Comparison of ENCODE assay signal across 16 mouse cellular contexts in the genomic region with DNA sequence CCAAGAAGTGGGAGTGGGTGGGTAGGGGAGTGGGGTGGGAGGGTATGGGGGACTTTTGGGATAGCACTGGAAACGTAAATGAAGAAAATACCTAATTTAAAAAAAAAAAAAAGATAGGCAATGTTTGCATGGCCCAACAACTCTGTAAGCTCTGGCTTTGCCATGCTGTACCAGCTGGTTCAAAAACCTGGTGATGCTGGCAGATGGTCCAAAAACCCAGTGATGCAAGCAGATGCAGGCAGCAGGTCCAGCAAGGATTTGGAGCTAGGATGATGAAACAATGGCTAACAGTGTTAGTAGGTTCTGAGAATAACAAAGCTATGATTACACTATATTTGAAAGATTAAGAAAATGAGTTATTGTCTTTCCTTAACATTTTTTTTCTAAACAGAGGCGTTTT.
DNase-seq lines count a peak whose midpoint lies in the region; ATAC-seq lines count a peak whose summit lies in the region.
"Had no signal": no experiment of that assay in that cellular context is flagged by ENCODE, and none has a peak within 500 bp of the region (broad histone marks: within the 10 kb centered on the region; RNA-seq: fewer than 3 reads in every experiment).

No protein-coding gene starts in this region.

- H3K4me3 ChIP-seq in hindbrain, embryonic 16.5 days (ENCODE audit: low read length): no peak overlapping the region
- no peak overlapping the region for H3K4me3 ChIP-seq in hindbrain, embryonic 14.5 days (replicated peaks; ENCODE audit: low read length)
- H3K4me3 ChIP-seq: heart, embryonic 13.5 days; midbrain, embryonic 10.5 days had no signal

- intact Hi-C loops in heart, postnatal 25 days (cut with DNase I): no loop called here

- ATAC-seq in hindbrain, embryonic 16.5 days: peak; percentile 79; the same call in 1 of the 2 replicates
- ATAC-seq in hindbrain, embryonic 14.5 days (ENCODE audit: low FRiP score): no peak
- ATAC-seq in granulocyte monocyte progenitor cell, adult 5-6 weeks (replicated peaks; ENCODE audit: poor library complexity, severe bottlenecking): no peak
- ATAC-seq: inflammation-experienced regulatory T-cells, adult 6 months had no signal

- H3K27ac ChIP-seq in hindbrain, embryonic 16.5 days (ENCODE audit: low read depth, low read length): no peak overlapping the region
- no peak overlapping the region for H3K27ac ChIP-seq in hindbrain, embryonic 14.5 days
- H3K27ac ChIP-seq: heart, embryonic 13.5 days; midbrain, embryonic 10.5 days had no signal

- H3K4me2 ChIP-seq in hindbrain, embryonic 16.5 days (ENCODE audit: low read length): no peak overlapping the region
- H3K4me2 ChIP-seq in hindbrain, embryonic 14.5 days (replicated peaks): no peak overlapping the region
- H3K4me2 ChIP-seq: heart, embryonic 13.5 days had no signal

- no peaks in the 10 kb centered on the region for H3K27me3 ChIP-seq in hindbrain, embryonic 16.5 days (replicated peaks; ENCODE audit: control insufficient read depth, insufficient read depth, low read length)
- no peaks in the 10 kb centered on the region for H3K27me3 ChIP-seq in hindbrain, embryonic 14.5 days (ENCODE audit: control insufficient read depth, insufficient read depth, low read length)
- H3K27me3 ChIP-seq: heart, embryonic 13.5 days had no signal

- H3K36me3 ChIP-seq in hindbrain, embryonic 16.5 days (ENCODE audit: control insufficient read depth, insufficient read depth, low read length): no peaks in the 10 kb centered on the region
- H3K36me3 ChIP-seq in hindbrain, embryonic 14.5 days (replicated peaks; ENCODE audit: control insufficient read depth, insufficient read depth): no peaks in the 10 kb centered on the region
- H3K36me3 ChIP-seq: heart, embryonic 13.5 days; midbrain, embryonic 10.5 days had no signal

- 82% methylated on average over 2 of the region's 2 CpGs for WGBS in hindbrain, embryonic 16.5 days
- WGBS in hindbrain, embryonic 14.5 days: 76% methylated on average over 2 of the region's 2 CpGs

- H3K9ac ChIP-seq in hindbrain, embryonic 16.5 days (ENCODE audit: low read depth, low read length): no peak overlapping the region
- H3K9ac ChIP-seq in hindbrain, embryonic 14.5 days: no peak overlapping the region
- H3K9ac ChIP-seq: heart, embryonic 13.5 days had no signal

- H3K4me1 ChIP-seq in hindbrain, embryonic 16.5 days (ENCODE audit: control insufficient read depth, insufficient read depth, low read depth, low read length): no peaks in the 10 kb centered on the region
- H3K4me1 ChIP-seq in hindbrain, embryonic 14.5 days (replicated peaks; ENCODE audit: control insufficient read depth, insufficient read depth, low read length): no peaks in the 10 kb centered on the region
- H3K4me1 ChIP-seq: midbrain, embryonic 10.5 days had no signal

- DNase-seq in cerebellum, adult 11-12 months: peak; percentile 4
- DNase-seq in cerebellum, adult 8-10 months: no peak
- DNase-seq in hindbrain, embryonic 14.5 days (ENCODE audit: low spot score): no peak
- DNase-seq in cerebellum, postnatal 10 days: peak; percentile 87 to 88
- DNase-seq in layer of hippocampus, adult 9-11 months: peak; percentile 81
- no peak for DNase-seq in heart, postnatal 25 days (ENCODE audit: low spot score)
- DNase-seq: adrenal gland, adult 2 months; heart, postnatal 4 days; lung, adult 18-20 months; lung, postnatal 36 days; thymus, postnatal 4 days had no signal

- H3K9me3 ChIP-seq in hindbrain, embryonic 16.5 days (ENCODE audit: control insufficient read depth, low read length): no peaks in the 10 kb centered on the region
- H3K9me3 ChIP-seq in hindbrain, embryonic 14.5 days (ENCODE audit: control insufficient read depth, low read length): no peaks in the 10 kb centered on the region
- H3K9me3 ChIP-seq: heart, embryonic 13.5 days; midbrain, embryonic 10.5 days had no signal

Comparison
In these comparisons a context has a peak if more than half of its experiments do, and no peak if none do; other contexts are left out.
1. DNase-seq: peak in cerebellum, adult 11-12 months (single experiment), cerebellum, postnatal 10 days (2 of 2) and layer of hippocampus, adult 9-11 months (single experiment); none in cerebellum, adult 8-10 months (single experiment), hindbrain, embryonic 14.5 days (single experiment) and heart, postnatal 25 days (single experiment).